Mouse (Mus musculus): ENCODE measurements around the gene Npl.
A peak's percentile ranks its signal among the peaks of the same experiment; 100 is the strongest.
"Not testable (repeated sequence)": the region's sequence is repeated elsewhere in the genome, so short reads cannot be mapped to it uniquely, and the experiment has no call there.

Gene Npl

DNA sequence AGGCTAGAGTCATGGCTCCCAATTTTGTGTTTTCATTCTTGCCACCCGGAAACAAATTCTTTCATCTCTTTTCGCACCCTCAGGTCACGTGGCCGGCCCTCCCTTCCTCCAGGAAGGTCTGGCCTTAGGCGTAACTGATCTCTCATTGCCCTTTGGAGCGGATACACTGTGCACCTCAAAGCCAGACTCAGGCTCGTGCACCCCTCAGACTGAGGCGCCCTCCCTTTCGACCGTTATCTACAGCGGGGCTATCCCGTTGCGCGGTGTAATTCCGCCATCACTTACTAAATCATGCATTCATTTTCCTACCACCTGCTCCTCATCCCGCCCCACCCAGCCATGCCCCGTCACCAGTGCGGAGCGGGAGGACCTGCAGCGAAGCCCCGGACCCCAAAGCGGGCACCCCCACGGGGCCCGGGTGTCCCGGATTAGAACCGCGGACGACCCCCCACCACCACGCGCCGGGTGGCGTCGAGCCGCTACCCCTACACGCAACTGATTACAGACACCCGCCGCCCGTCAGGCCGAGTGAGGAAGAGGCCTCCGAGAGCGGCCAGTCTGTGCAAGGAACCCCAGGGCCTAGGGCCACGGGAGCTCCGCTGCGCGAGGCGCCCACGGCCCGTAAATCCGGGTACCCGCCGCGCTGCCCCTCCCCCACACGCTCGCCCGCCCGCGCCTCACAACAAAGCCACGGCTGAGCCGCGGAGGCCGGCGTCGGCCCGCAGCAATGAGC is 62.9 kb downstream of the Npl start:
- peak; percentile 66 for DNase-seq

DNA sequence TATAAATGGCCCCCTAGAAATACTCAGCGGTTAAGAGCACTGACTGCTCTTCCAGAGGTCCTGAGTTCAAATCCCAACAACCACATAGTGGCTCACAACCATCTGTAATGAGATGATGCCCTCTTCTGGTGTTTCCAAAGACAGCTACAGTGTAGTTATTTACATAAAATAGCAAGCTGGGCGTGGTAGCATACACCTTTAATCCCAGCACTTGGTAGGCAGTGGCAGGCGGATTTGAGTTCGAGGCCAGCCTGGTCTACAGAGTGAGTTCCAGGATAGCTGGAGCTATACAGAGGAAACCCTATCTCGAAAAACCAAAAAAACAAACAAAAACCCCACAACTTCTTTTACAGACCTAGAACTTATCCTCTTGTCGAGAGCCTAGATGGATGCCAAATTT is 63.7 kb downstream of the Npl start:
- not testable (repeated sequence) for DNase-seq

DNA sequence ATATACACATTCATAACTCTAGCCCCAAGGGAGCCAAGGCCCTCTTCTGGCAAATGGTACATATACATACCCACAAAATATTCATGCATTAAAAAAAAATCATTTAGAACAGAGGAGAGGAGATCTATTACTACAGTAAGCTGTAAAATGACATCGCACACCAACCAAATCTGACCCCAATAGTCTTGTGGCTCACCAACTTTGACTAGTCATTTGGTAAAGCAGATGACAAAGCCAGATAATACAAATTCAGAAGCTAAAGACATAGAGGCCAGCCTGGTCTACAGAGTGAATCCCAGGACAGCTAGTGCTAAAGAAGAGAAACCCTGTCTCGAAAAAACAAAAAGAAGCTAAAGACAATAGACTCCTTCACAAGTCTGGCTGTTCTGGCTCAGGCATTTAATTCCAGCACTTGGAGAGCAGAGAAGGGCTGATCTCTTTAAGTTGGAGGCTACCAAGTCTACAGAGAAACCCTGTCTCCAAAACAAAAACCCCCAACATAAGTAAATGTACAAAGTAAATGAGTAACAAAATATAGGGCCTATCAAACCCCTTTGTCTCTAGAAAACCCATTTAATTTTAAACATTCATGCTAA is 64.5 kb downstream of the Npl start:
- no peak for DNase-seq

DNA sequence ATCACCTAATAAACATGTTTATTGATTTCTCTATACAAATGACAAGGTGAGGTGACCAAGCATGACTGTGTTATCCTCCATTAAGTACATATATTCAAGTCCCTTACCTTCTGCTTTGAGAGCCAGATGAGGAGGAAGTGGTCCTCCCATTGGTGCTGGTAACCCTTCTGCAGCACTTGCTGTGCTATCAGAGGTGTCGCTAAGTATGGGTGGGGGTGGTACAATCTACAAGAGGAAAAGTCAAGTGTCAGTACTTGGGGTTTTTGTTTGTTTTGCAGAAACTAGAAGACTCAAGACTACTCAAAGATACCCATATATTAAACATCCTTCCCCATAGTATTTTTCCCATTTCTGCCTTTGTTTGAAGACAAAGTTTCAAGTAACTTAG is 68.8 kb downstream of the Npl start:
- no peak for DNase-seq

DNA sequence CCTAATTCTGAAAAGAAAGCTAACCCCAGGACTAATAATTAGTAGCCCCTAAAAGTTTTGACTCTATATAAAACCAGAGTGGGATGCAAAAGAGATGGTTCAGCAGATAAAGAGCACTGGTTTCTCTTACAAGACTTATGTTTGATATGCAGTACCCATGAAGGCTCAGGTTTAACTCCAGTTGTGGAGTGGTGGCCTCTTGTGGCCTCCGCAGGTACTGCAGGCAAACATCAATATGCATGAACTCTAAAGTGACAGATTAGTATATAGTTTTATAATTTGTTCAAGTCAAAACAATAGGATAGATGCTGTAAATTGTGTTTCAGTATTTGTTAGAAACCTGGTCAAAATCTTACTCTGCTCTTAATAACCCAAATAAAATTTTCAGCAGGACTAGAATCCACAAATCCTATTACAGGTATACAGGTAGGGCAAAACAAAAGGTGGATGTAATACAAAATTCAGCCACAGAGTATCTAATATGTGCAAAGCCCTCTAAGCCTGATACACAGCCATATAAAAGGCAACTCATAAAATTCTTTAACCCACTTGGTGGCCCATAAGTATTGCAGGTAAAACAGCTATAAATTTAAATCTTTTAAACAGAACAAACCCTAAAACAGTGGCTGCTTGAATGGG is 69.3 kb downstream of the Npl start:
- DNase-seq, result peak; percentile 76

DNA sequence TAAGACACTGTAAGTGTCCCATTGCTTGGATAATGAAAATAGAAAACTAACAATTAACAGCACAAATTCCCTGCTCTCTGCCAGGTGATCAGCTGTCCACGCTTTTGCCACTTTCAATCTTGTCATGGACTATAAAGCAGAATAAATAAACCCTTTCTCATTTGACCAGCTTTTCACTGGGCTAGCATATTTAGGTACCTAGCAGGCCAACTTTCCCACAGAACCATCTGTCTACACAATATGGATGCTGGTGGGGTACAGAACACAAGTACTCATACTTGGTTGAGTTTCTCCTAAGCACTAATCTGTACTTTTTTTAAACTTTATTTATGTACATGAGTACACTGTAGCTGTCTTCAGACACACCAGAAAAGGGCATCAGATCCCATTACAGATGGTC is 70.5 kb downstream of the Npl start:
- no peak for DNase-seq

DNA sequence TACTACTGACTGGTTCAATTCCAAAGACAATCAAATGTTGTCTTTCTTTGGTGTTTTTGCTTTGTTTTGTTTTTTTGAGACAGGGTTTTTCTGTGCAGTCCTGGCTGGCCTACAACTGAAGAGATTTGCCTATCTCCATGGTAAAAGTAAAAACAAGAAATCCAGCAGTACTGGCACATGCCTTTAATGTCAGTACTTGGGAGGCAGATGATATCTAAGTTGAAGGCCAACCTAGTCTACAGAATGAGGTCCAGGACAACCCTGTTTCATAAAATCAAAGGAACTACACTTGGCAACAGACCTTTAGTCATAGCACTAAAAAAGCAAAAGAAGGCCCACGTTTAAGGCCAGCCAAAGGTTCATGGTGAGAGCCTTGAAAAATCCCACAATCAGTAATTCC is 88.0 kb downstream of the Npl start:
- no peak for DNase-seq

DNA sequence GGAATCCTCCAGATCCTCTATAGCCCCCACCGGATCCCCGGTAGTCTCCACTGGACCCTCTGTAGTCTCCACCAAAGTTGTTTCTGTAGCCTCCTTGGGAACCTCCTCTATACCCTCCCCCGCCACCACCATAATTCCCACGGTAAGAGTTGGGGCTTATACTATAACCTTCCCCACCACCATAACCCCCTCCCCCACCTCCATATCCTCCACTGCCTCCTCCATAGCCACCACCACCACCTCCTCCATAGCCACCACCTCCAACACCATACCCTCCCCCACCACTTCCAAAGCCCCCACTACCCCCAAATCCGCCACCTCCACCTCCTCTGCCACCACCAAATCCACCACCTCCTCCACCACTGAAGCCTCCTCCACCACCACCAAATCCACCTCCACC is 93.7 kb downstream of the Npl start:
- no peak for DNase-seq

DNA sequence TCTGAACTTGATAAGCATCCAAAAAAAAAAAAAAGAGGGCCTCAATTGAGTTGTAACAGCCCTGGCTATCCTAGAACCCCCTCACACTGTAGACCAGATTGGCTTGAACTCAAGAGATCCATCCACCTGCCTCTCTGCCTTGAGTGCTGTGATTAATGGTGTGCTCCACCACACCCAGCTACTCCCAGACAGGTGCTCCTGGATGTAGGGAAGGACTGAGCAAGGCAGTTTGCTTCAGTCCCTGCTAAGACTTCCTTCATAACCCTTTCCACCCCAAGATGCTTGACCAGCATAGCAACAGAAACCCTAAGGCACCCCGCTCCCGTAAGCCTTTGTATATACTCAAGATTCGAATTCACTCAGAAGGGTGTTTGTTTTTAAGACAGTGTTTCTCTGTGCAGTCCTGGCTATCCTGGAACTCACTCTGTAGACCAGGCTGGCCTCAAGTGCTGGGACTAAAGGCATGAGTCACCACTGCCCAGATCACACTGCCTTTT is 96.7 kb downstream of the Npl start:
- no peak for DNase-seq
